Mouse (Mus musculus) limb, embryonic 13.5 days (tissue): ENCODE data around the gene Parvb. TPM values are rescaled to one million over a fixed set of nuclear protein-coding genes. Genes with fewer than 3 reads are reported as not detected.

Source experiments
- ATAC-seq: fragments of 200-750 bp; cut with Nextera tagmentation; 2 replicates; pipeline ENCODE4 v1.8.0; 2017; ENCODE audit warnings: low read depth, moderate number of reproducible peaks, moderate TSS enrichment; ENCODE audit not compliant: low FRiP score
- H3K27ac ChIP-seq: fragments of 300-500 bp; sonication (generic); 2 replicates; pipeline ENCODE4 v1.5.1; 2015; ENCODE audit warnings: inconsistent platforms, mild to moderate bottlenecking, moderate library complexity
- H3K27me3 ChIP-seq: fragments of 300-500 bp; sonication (generic); 2 replicates; pipeline ENCODE4 v1.6.1; 2015; ENCODE audit warnings: mild to moderate bottlenecking, inconsistent platforms
- H3K36me3 ChIP-seq: fragments of 300-500 bp; sonication (generic); 2 replicates; pipeline ENCODE4 v1.6.1; 2015; ENCODE audit warnings: inconsistent platforms, mild to moderate bottlenecking, moderate library complexity
- H3K4me1 ChIP-seq: fragments of 300-500 bp; sonication (generic); 2 replicates; pipeline ENCODE4 v1.6.1; 2015; ENCODE audit warnings: inconsistent platforms
- H3K4me2 ChIP-seq: fragments of 300-500 bp; sonication (generic); replicated peaks from 2 replicates; pipeline ENCODE4 v1.6.1; 2015; ENCODE audit warnings: inconsistent platforms, mild to moderate bottlenecking, moderate library complexity
- H3K4me3 ChIP-seq: fragments of 300-500 bp; sonication (generic); 2 replicates; pipeline ENCODE4 v1.5.1; 2015; ENCODE audit warnings: moderate library complexity, mild to moderate bottlenecking, inconsistent platforms
- H3K9ac ChIP-seq: fragments of 300-500 bp; sonication (generic); 2 replicates; pipeline ENCODE4 v1.6.1; 2015; ENCODE audit warnings: mild to moderate bottlenecking, inconsistent platforms
- H3K9me3 ChIP-seq: fragments of 300-500 bp; sonication (generic); 2 replicates; pipeline ENCODE4 v1.6.1; 2016; ENCODE audit warnings: inconsistent platforms
- WGBS: fragments of 180-500 bp; shearing (Covaris S2); methylation state at CpG from one replicate; pipeline ENCODE4 v1.1.7; 2015; 5-methylcytosine and 5-hydroxymethylcytosine counted together
- polyA plus RNA-seq: library from polyadenylated mRNA; unstranded; fragments of >200 nt; fragmentation: Nextera tagmentation; extraction: Ambion mirVana; gene quantifications from 2 replicates; pipeline ENCODE4 v1.2.1, GENCODE M21; 2015

The Parvb gene
- polyA plus RNA-seq, 1 experiment from 2014 or later = 3.7 TPM

GRCm38 (mm10) chr15:84221539-84221938, 10.3 kb upstream of the Parvb start:
- WGBS = 79% methylated on average over 5 of the region's 5 CpGs
- no peak overlapping the region for H3K9ac ChIP-seq
- no peak overlapping the region for H3K4me2 ChIP-seq
- ATAC-seq = no peak
- H3K36me3 ChIP-seq = no peaks in the 10 kb centered on the region
- no peaks in the 10 kb centered on the region; the same call in 1 of the 2 replicates for H3K27me3 ChIP-seq
- no peak overlapping the region for H3K4me3 ChIP-seq
- peaks cover 42% of the 10 kb centered on the region for H3K4me1 ChIP-seq
- H3K9me3 ChIP-seq = no peaks in the 10 kb centered on the region
- H3K27ac ChIP-seq = no peak overlapping the region

GRCm38 (mm10) chr15:84223423-84223822, 8.4 kb upstream of the Parvb start:
- Histone ChIP-seq H3K36me3 (no peaks in the 10 kb centered on the region), H3K9me3 (no peaks in the 10 kb centered on the region), H3K4me3 (no peak overlapping the region), H3K4me1 (peaks cover 25% of the 10 kb centered on the region), H3K4me2 (no peak overlapping the region), H3K9ac (no peak overlapping the region), H3K27me3 (no peaks in the 10 kb centered on the region), H3K27ac (no peak overlapping the region)
- ATAC-seq = no peak
- 29% methylated on average over 6 of the region's 6 CpGs for WGBS

GRCm38 (mm10) chr15:84224779-84225178, 7.1 kb upstream of the Parvb start:
- 35% methylated on average over 10 of the region's 10 CpGs for WGBS
- H3K27me3 ChIP-seq = peaks cover 1% of the 10 kb centered on the region; the same call in 1 of the 2 replicates
- no peak for ATAC-seq

GRCm38 (mm10) chr15:84226918-84227317, 4.9 kb upstream of the Parvb start:
- Histone ChIP-seq H3K36me3 (no peaks in the 10 kb centered on the region), H3K27ac (no peak overlapping the region), H3K4me3 (no peak overlapping the region), H3K9me3 (no peaks in the 10 kb centered on the region), H3K9ac (no peak overlapping the region), H3K27me3 (peaks cover 7% of the 10 kb centered on the region; the same call in 1 of the 2 replicates), H3K4me1 (peaks cover 24% of the 10 kb centered on the region), H3K4me2 (no peak overlapping the region)
- no peak for ATAC-seq
- WGBS = 75% methylated on average over 15 of the region's 15 CpGs

More at GRCm38 (mm10) chr15:84224779-84225178, 7.1 kb upstream of the Parvb start:
- no peak overlapping the region for H3K27ac ChIP-seq
- peaks cover 11% of the 10 kb centered on the region for H3K4me1 ChIP-seq
- H3K4me3 ChIP-seq = no peak overlapping the region
- H3K36me3 ChIP-seq = no peaks in the 10 kb centered on the region
- H3K9ac ChIP-seq = no peak overlapping the region
- no peaks in the 10 kb centered on the region for H3K9me3 ChIP-seq
- H3K4me2 ChIP-seq = 0 out of 2 replicates have a peak overlapping the region, but pooled peaks have one; percentile 19

GRCm38 (mm10) chr15:84230661-84231060, 1.2 kb upstream of the Parvb start:
- WGBS = 27% methylated on average over 5 of the region's 5 CpGs
- Histone ChIP-seq H3K4me3 (peak overlapping the region; percentile 58; the same call in 1 of the 2 replicates), H3K27ac (no peak overlapping the region), H3K4me2 (peak overlapping the region; percentile 97), H3K9me3 (no peaks in the 10 kb centered on the region), H3K36me3 (no peaks in the 10 kb centered on the region), H3K4me1 (peaks cover 19% of the 10 kb centered on the region), H3K9ac (peak overlapping the region; percentile 68; the same call in 1 of the 2 replicates), H3K27me3 (peaks cover 11% of the 10 kb centered on the region; the same call in 1 of the 2 replicates)
- ATAC-seq = no peak

GRCm38 (mm10) chr15:84231113-84231712, 630 bp upstream of the Parvb start:
- H3K36me3 ChIP-seq = no peaks in the 10 kb centered on the region
- peaks cover 11% of the 10 kb centered on the region; the same call in 1 of the 2 replicates for H3K27me3 ChIP-seq
- ATAC-seq = no peak; the same call in 1 of the 2 replicates
- peak overlapping the region; percentile 97 for H3K4me2 ChIP-seq
- H3K9me3 ChIP-seq = no peaks in the 10 kb centered on the region
- peaks cover 19% of the 10 kb centered on the region for H3K4me1 ChIP-seq
- H3K27ac ChIP-seq = 0 out of 2 replicates have a peak overlapping the region, but pooled peaks have one; percentile 6
- H3K4me3 ChIP-seq = peak overlapping the region; percentile 58
- peak overlapping the region; percentile 68 for H3K9ac ChIP-seq
- 4% methylated on average over 16 of the region's 16 CpGs for WGBS

- H3K9ac ChIP-seq = no peak overlapping the region
- H3K4me2 ChIP-seq = peak overlapping the region; percentile 97
- ATAC-seq = no peak
- H3K27ac ChIP-seq = no peak overlapping the region
- H3K4me3 ChIP-seq = peak overlapping the region; percentile 58
- peaks cover 19% of the 10 kb centered on the region for H3K4me1 ChIP-seq
- no peaks in the 10 kb centered on the region for H3K36me3 ChIP-seq
- 18% methylated on average over 8 of the region's 8 CpGs for WGBS
- no peaks in the 10 kb centered on the region for H3K9me3 ChIP-seq
- peaks cover 11% of the 10 kb centered on the region; the same call in 1 of the 2 replicates for H3K27me3 ChIP-seq
Measured at GRCm38 (mm10) chr15:84232609-84233008, 766 bp downstream of the Parvb start.

GRCm38 (mm10) chr15:84234794-84235581, 3.1 kb downstream of the Parvb start:
- Histone ChIP-seq H3K9ac (no peak overlapping the region), H3K4me2 (no peak overlapping the region), H3K36me3 (no peaks in the 10 kb centered on the region), H3K27ac (no peak overlapping the region), H3K4me3 (no peak overlapping the region), H3K4me1 (peaks cover 41% of the 10 kb centered on the region), H3K9me3 (no peaks in the 10 kb centered on the region), H3K27me3 (peaks cover 28% of the 10 kb centered on the region)
- WGBS = 83% methylated on average over 7 of the region's 7 CpGs
- no peak for ATAC-seq

GRCm38 (mm10) chr15:84235646-84236045, 3.8 kb downstream of the Parvb start:
- 91% methylated on average over 7 of the region's 7 CpGs for WGBS
- Histone ChIP-seq H3K36me3 (no peaks in the 10 kb centered on the region), H3K9me3 (no peaks in the 10 kb centered on the region), H3K4me2 (no peak overlapping the region), H3K9ac (no peak overlapping the region), H3K4me1 (peaks cover 40% of the 10 kb centered on the region), H3K27me3 (peaks cover 27% of the 10 kb centered on the region), H3K4me3 (no peak overlapping the region), H3K27ac (no peak overlapping the region)
- no peak for ATAC-seq

- 21% methylated on average over 15 of the region's 15 CpGs for WGBS
- Histone ChIP-seq H3K4me3 (no peak overlapping the region), H3K9me3 (no peaks in the 10 kb centered on the region), H3K4me2 (peak overlapping the region; percentile 37; the same call in 1 of the 2 replicates), H3K27ac (no peak overlapping the region), H3K36me3 (no peaks in the 10 kb centered on the region), H3K4me1 (peaks cover 32% of the 10 kb centered on the region), H3K27me3 (peaks cover 21% of the 10 kb centered on the region), H3K9ac (no peak overlapping the region)
- ATAC-seq = no peak
Measured at GRCm38 (mm10) chr15:84238552-84238951, 6.7 kb downstream of the Parvb start.

- ATAC-seq = no peak
- peaks cover 21% of the 10 kb centered on the region for H3K27me3 ChIP-seq
- H3K4me3 ChIP-seq = no peak overlapping the region
- peaks cover 32% of the 10 kb centered on the region for H3K4me1 ChIP-seq
- no peaks in the 10 kb centered on the region for H3K9me3 ChIP-seq
- H3K27ac ChIP-seq = no peak overlapping the region
- 12% methylated on average over 16 of the region's 16 CpGs for WGBS
- H3K9ac ChIP-seq = no peak overlapping the region
- no peaks in the 10 kb centered on the region for H3K36me3 ChIP-seq
- peak overlapping the region; percentile 37 for H3K4me2 ChIP-seq
Measured at GRCm38 (mm10) chr15:84238991-84239401, 7.2 kb downstream of the Parvb start.

- no peaks in the 10 kb centered on the region for H3K9me3 ChIP-seq
- H3K4me2 ChIP-seq = no peak overlapping the region
- H3K4me3 ChIP-seq = no peak overlapping the region
- H3K27me3 ChIP-seq = peaks cover 21% of the 10 kb centered on the region
- 13% methylated on average over 7 of the region's 7 CpGs for WGBS
- H3K9ac ChIP-seq = no peak overlapping the region
- peak; percentile 81; the same call in 1 of the 2 replicates for ATAC-seq
- H3K36me3 ChIP-seq = no peaks in the 10 kb centered on the region
- no peak overlapping the region; the same call in 1 of the 2 replicates for H3K27ac ChIP-seq
- H3K4me1 ChIP-seq = peaks cover 32% of the 10 kb centered on the region
Measured at GRCm38 (mm10) chr15:84241520-84241919, 9.7 kb downstream of the Parvb start.
